ENCODE assay signal across 11 mouse cellular contexts in genomic region chr12:36208456-36208855, GRCm38 (mm10). TPM values are rescaled to one million over a fixed set of nuclear protein-coding genes. Genes with fewer than 3 reads are reported as not detected.
A peak's percentile ranks its signal among the peaks of the same experiment; 100 is the strongest.
DNase-seq lines count a peak whose midpoint lies in the region; ATAC-seq and TF ChIP-seq lines count a peak whose summit lies in the region.
"Had no signal": no experiment of that assay in that cellular context is flagged by ENCODE, and none has a peak within 500 bp of the region (broad histone marks: within the 10 kb centered on the region; RNA-seq: fewer than 3 reads in every experiment).

No protein-coding gene starts in this region.

- DNase-seq in cerebellum, adult 8-10 months = no peak
- peak in 1 of 2 experiments; percentile 18 for DNase-seq in left cerebral cortex, adult 2 months (ENCODE audit: extremely low spot score in 1 of 2, low spot score in 2 of 2)
- no peak for DNase-seq in left cerebral cortex, adult 11 months (ENCODE audit: low spot score)
- peak; percentile 19 for DNase-seq in layer of hippocampus, postnatal 10 days (ENCODE audit: low spot score in 2 of 2)
- peak; percentile 34 to 42 for DNase-seq in right cerebral cortex, postnatal 10 days (ENCODE audit: low spot score in 2 of 2)
- DNase-seq in urinary bladder, postnatal 36 days (ENCODE audit: low spot score in 2 of 2) = no peak
- DNase-seq in spleen, adult 18-20 months = no peak
- DNase-seq: adrenal gland, adult 2 months had no signal

- peak overlapping the region; percentile 61; the same call in 1 of the 2 replicates for H3K27ac ChIP-seq in left cerebral cortex, adult 2 months
- H3K27ac ChIP-seq: heart, embryonic 13.5 days; liver, embryonic 15.5 days had no signal

- peak overlapping the region; percentile 43 for H3K4me3 ChIP-seq in left cerebral cortex, adult 2 months
- H3K4me3 ChIP-seq: heart, embryonic 13.5 days; liver, embryonic 15.5 days had no signal

- ATAC-seq in cerebellum, adult (ENCODE audit: insufficient number of reproducible peaks, low FRiP score, low TSS enrichment) = 0 out of 2 replicates have a peak, but pooled peaks have one; percentile 29

- TF ChIP-seq CTCF in left cerebral cortex, adult 2 months (IDR thresholded peaks at IDR 0.05) = no peak

- intact Hi-C loops in left cerebral cortex, adult 2 months (cut with DNase I) = no loop called here

RNA-seq across cellular contexts. Expression of gene Lrrc72, which starts 44.7 kb away (rescaled TPM):
- not detected for total RNA-seq in left cerebral cortex, adult 2 months (2021)
- not detected for total RNA-seq in layer of hippocampus, postnatal 10 days (2021)
- total RNA-seq: adrenal gland, adult 2 months had no signal

RNA-seq across cellular contexts. Expression of gene Bzw2, which starts 50.6 kb away (rescaled TPM):
- 10 to 100 TPM; 45.3 to 47.2 TPM for total RNA-seq in left cerebral cortex, adult 2 months (2021)
- total RNA-seq in layer of hippocampus, postnatal 10 days (2021) = 100 to 1,000 TPM; 140 to 147 TPM

RNA-seq across cellular contexts. Expression of gene Ankmy2, which starts 51.5 kb away (rescaled TPM):
- total RNA-seq in left cerebral cortex, adult 2 months (2021) = 10 to 100 TPM; 51.9 to 53.7 TPM
- total RNA-seq in layer of hippocampus, postnatal 10 days (2021) = 10 to 100 TPM; 53.7 to 55.5 TPM

Comparison
In these comparisons a context has a peak if more than half of its experiments do, and no peak if none do; other contexts are left out.
1. DNase-seq: peak in layer of hippocampus, postnatal 10 days (2 of 2) and right cerebral cortex, postnatal 10 days (2 of 2); none in cerebellum, adult 8-10 months (single experiment), left cerebral cortex, adult 11 months (single experiment), urinary bladder, postnatal 36 days (0 of 2) and spleen, adult 18-20 months (0 of 2).